Mouse (Mus musculus): ENCODE data around the gene Idua. TPM values are rescaled to one million over a fixed set of nuclear protein-coding genes. Genes with fewer than 3 reads are reported as not detected.

Gene Idua
- polyA plus RNA-seq, 1 experiment from 2014 or later, result 11.5 TPM

- H3K27me3 ChIP-seq (ENCODE audit: control insufficient read depth, insufficient read depth, low read length), result peaks cover 4% of the 10 kb centered on the region
Observed at GRCm38 (mm10) chr5:108697341-108697753, 37.2 kb downstream of the Idua start.

GRCm38 (mm10) chr5:108700346-108700745 lies 40.2 kb downstream of the Idua start:
- peaks cover 16% of the 10 kb centered on the region for H3K4me1 ChIP-seq (replicated peaks; ENCODE audit: control insufficient read depth, insufficient read depth, low read length)
- no peaks in the 10 kb centered on the region for H3K27me3 ChIP-seq (ENCODE audit: control insufficient read depth, insufficient read depth, low read length)
- H3K9me3 ChIP-seq (ENCODE audit: control insufficient read depth, low read length), result no peaks in the 10 kb centered on the region
- H3K4me3 ChIP-seq (ENCODE audit: low read depth, low read length), result no peak overlapping the region
- DNase-seq (ENCODE audit: low spot score) (no peak), ATAC-seq (replicated peaks; ENCODE audit: low FRiP score) (no peak)
- no peak overlapping the region for H3K9ac ChIP-seq (ENCODE audit: low read length)
- WGBS, result 44% methylated on average over 3 of the region's 3 CpGs
- no peak overlapping the region for H3K27ac ChIP-seq (ENCODE audit: low read depth, low read length)
- no peaks in the 10 kb centered on the region; the same call in none of the 2 replicates for H3K36me3 ChIP-seq (ENCODE audit: control insufficient read depth, insufficient read depth, low read length)
- H3K4me2 ChIP-seq (ENCODE audit: low read depth, low read length, severe bottlenecking), result no peak overlapping the region

More at GRCm38 (mm10) chr5:108697341-108697753, 37.2 kb downstream of the Idua start:
- no peak; the same call in 1 of the 2 replicates for ATAC-seq (replicated peaks; ENCODE audit: low FRiP score)
- Histone ChIP-seq H3K27ac (ENCODE audit: low read depth, low read length) (peak overlapping the region; percentile 26), H3K9me3 (ENCODE audit: control insufficient read depth, low read length) (no peaks in the 10 kb centered on the region), H3K36me3 (ENCODE audit: control insufficient read depth, insufficient read depth, low read length) (no peaks in the 10 kb centered on the region; the same call in 1 of the 2 replicates), H3K4me2 (ENCODE audit: low read depth, low read length, severe bottlenecking) (peak overlapping the region; percentile 24; the same call in 1 of the 2 replicates), H3K4me3 (ENCODE audit: low read depth, low read length) (no peak overlapping the region), H3K9ac (ENCODE audit: low read length) (no peak overlapping the region; the same call in 1 of the 2 replicates), H3K4me1 (replicated peaks; ENCODE audit: control insufficient read depth, insufficient read depth, low read length) (peaks cover 23% of the 10 kb centered on the region)
- WGBS, result 14% methylated on average over 4 of the region's 4 CpGs
- peak; percentile 60 for DNase-seq (ENCODE audit: low spot score)

GRCm38 (mm10) chr5:108701341-108702021 lies 41.4 kb downstream of the Idua start:
- DNase-seq (ENCODE audit: low spot score), result no peak
- H3K27ac ChIP-seq (ENCODE audit: low read depth, low read length), result no peak overlapping the region
- 73% methylated on average over 10 of the region's 10 CpGs for WGBS

GRCm38 (mm10) chr5:108703754-108704626 lies 43.9 kb downstream of the Idua start:
- Histone ChIP-seq H3K27ac (ENCODE audit: low read depth, low read length) (no peak overlapping the region), H3K36me3 (ENCODE audit: control insufficient read depth, insufficient read depth, low read length) (no peaks in the 10 kb centered on the region; the same call in none of the 2 replicates), H3K9me3 (ENCODE audit: control insufficient read depth, low read length) (no peaks in the 10 kb centered on the region), H3K4me1 (replicated peaks; ENCODE audit: control insufficient read depth, insufficient read depth, low read length) (no peaks in the 10 kb centered on the region), H3K4me3 (ENCODE audit: low read depth, low read length) (no peak overlapping the region), H3K4me2 (ENCODE audit: low read depth, low read length, severe bottlenecking) (no peak overlapping the region), H3K9ac (ENCODE audit: low read length) (no peak overlapping the region), H3K27me3 (ENCODE audit: control insufficient read depth, insufficient read depth, low read length) (no peaks in the 10 kb centered on the region)
- no peak for DNase-seq (ENCODE audit: low spot score)
- ATAC-seq (replicated peaks; ENCODE audit: low FRiP score), result 0 out of 2 replicates have a peak, but pooled peaks have one; percentile 12
- 93% methylated on average over 12 of the region's 12 CpGs for WGBS

More at GRCm38 (mm10) chr5:108701341-108702021, 41.4 kb downstream of the Idua start:
- Histone ChIP-seq H3K9ac (ENCODE audit: low read length) (no peak overlapping the region), H3K4me2 (ENCODE audit: low read depth, low read length, severe bottlenecking) (no peak overlapping the region), H3K36me3 (ENCODE audit: control insufficient read depth, insufficient read depth, low read length) (no peaks in the 10 kb centered on the region; the same call in none of the 2 replicates), H3K4me3 (ENCODE audit: low read depth, low read length) (no peak overlapping the region), H3K4me1 (replicated peaks; ENCODE audit: control insufficient read depth, insufficient read depth, low read length) (peaks cover 14% of the 10 kb centered on the region), H3K9me3 (ENCODE audit: control insufficient read depth, low read length) (no peaks in the 10 kb centered on the region), H3K27me3 (ENCODE audit: control insufficient read depth, insufficient read depth, low read length) (no peaks in the 10 kb centered on the region)
- ATAC-seq (replicated peaks; ENCODE audit: low FRiP score), result no peak

- H3K4me2 ChIP-seq (ENCODE audit: low read depth, low read length, severe bottlenecking), result no peak overlapping the region
- no peaks in the 10 kb centered on the region for H3K9me3 ChIP-seq (ENCODE audit: control insufficient read depth, low read length)
- DNase-seq (ENCODE audit: low spot score), result no peak
- 90% methylated on average over 2 of the region's 2 CpGs for WGBS
- no peak overlapping the region for H3K9ac ChIP-seq (ENCODE audit: low read length)
- ATAC-seq (replicated peaks; ENCODE audit: low FRiP score), result no peak
- no peaks in the 10 kb centered on the region for H3K27me3 ChIP-seq (ENCODE audit: control insufficient read depth, insufficient read depth, low read length)
- no peak overlapping the region for H3K4me3 ChIP-seq (ENCODE audit: low read depth, low read length)
- no peaks in the 10 kb centered on the region for H3K4me1 ChIP-seq (replicated peaks; ENCODE audit: control insufficient read depth, insufficient read depth, low read length)
- no peak overlapping the region for H3K27ac ChIP-seq (ENCODE audit: low read depth, low read length)
- H3K36me3 ChIP-seq (ENCODE audit: control insufficient read depth, insufficient read depth, low read length), result no peaks in the 10 kb centered on the region; the same call in none of the 2 replicates
Observed at GRCm38 (mm10) chr5:108707758-108708157, 47.6 kb downstream of the Idua start.

GRCm38 (mm10) chr5:108708419-108708818 lies 48.3 kb downstream of the Idua start:
- DNase-seq (ENCODE audit: low spot score) (no peak), ATAC-seq (replicated peaks; ENCODE audit: low FRiP score) (no peak)
- no peaks in the 10 kb centered on the region for H3K9me3 ChIP-seq (ENCODE audit: control insufficient read depth, low read length)
- H3K36me3 ChIP-seq (ENCODE audit: control insufficient read depth, insufficient read depth, low read length), result no peaks in the 10 kb centered on the region; the same call in none of the 2 replicates
- H3K27me3 ChIP-seq (ENCODE audit: control insufficient read depth, insufficient read depth, low read length), result no peaks in the 10 kb centered on the region
- no peak overlapping the region for H3K9ac ChIP-seq (ENCODE audit: low read length)
- no peak overlapping the region for H3K4me3 ChIP-seq (ENCODE audit: low read depth, low read length)
- H3K4me1 ChIP-seq (replicated peaks; ENCODE audit: control insufficient read depth, insufficient read depth, low read length), result no peaks in the 10 kb centered on the region
- 93% methylated on average over 1 of the region's 1 CpGs for WGBS
- no peak overlapping the region for H3K4me2 ChIP-seq (ENCODE audit: low read depth, low read length, severe bottlenecking)
- no peak overlapping the region for H3K27ac ChIP-seq (ENCODE audit: low read depth, low read length)

- H3K4me1 ChIP-seq (replicated peaks; ENCODE audit: control insufficient read depth, insufficient read depth, low read length), result no peaks in the 10 kb centered on the region
- H3K27ac ChIP-seq (ENCODE audit: low read depth, low read length), result no peak overlapping the region
- ATAC-seq (replicated peaks; ENCODE audit: low FRiP score) (peak; percentile 44; the same call in 1 of the 2 replicates), DNase-seq (ENCODE audit: low spot score) (no peak)
- H3K9me3 ChIP-seq (ENCODE audit: control insufficient read depth, low read length), result no peaks in the 10 kb centered on the region
- H3K4me3 ChIP-seq (ENCODE audit: low read depth, low read length), result no peak overlapping the region
- no peaks in the 10 kb centered on the region; the same call in none of the 2 replicates for H3K36me3 ChIP-seq (ENCODE audit: control insufficient read depth, insufficient read depth, low read length)
- no peaks in the 10 kb centered on the region for H3K27me3 ChIP-seq (ENCODE audit: control insufficient read depth, insufficient read depth, low read length)
- H3K4me2 ChIP-seq (ENCODE audit: low read depth, low read length, severe bottlenecking), result no peak overlapping the region
- WGBS, result 61% methylated on average over 6 of the region's 6 CpGs
- no peak overlapping the region for H3K9ac ChIP-seq (ENCODE audit: low read length)
Observed at GRCm38 (mm10) chr5:108708981-108709731, 49.0 kb downstream of the Idua start.

GRCm38 (mm10) chr5:108711968-108712367 lies 51.8 kb downstream of the Idua start:
- no peaks in the 10 kb centered on the region for H3K36me3 ChIP-seq (ENCODE audit: control insufficient read depth, insufficient read depth, low read length)
- H3K27me3 ChIP-seq (ENCODE audit: control insufficient read depth, insufficient read depth, low read length), result no peaks in the 10 kb centered on the region
- WGBS, result 88% methylated on average over 6 of the region's 6 CpGs
- no peak overlapping the region for H3K4me2 ChIP-seq (ENCODE audit: low read depth, low read length, severe bottlenecking)
- H3K9me3 ChIP-seq (ENCODE audit: control insufficient read depth, low read length), result no peaks in the 10 kb centered on the region
- DNase-seq (ENCODE audit: low spot score) (peak; percentile 26), ATAC-seq (replicated peaks; ENCODE audit: low FRiP score) (no peak)
- H3K9ac ChIP-seq (ENCODE audit: low read length), result no peak overlapping the region
- no peaks in the 10 kb centered on the region for H3K4me1 ChIP-seq (replicated peaks; ENCODE audit: control insufficient read depth, insufficient read depth, low read length)
- no peak overlapping the region for H3K27ac ChIP-seq (ENCODE audit: low read depth, low read length)
- H3K4me3 ChIP-seq (ENCODE audit: low read depth, low read length), result no peak overlapping the region

All from forebrain, embryonic 11.5 days (tissue).